Mouse (Mus musculus) testis, postnatal 10 days (tissue): Measurements from ENCODE around the gene Dusp3.

Experiments
- DNase-seq: peaks from one replicate; pipeline ENCODE4 v3.0.0; 2021; ENCODE audit warnings: low spot score

Dusp3 gene

GRCm38 (mm10) chr11:101986913-101987312 lies at the start of gene Dusp3:
Gene Dusp3 (minus strand): TSS chr11:101987013.
- no peak for DNase-seq

- no peak for DNase-seq
Observed at GRCm38 (mm10) chr11:102036336-102036735, 49.5 kb upstream of the Dusp3 start.

DNA sequence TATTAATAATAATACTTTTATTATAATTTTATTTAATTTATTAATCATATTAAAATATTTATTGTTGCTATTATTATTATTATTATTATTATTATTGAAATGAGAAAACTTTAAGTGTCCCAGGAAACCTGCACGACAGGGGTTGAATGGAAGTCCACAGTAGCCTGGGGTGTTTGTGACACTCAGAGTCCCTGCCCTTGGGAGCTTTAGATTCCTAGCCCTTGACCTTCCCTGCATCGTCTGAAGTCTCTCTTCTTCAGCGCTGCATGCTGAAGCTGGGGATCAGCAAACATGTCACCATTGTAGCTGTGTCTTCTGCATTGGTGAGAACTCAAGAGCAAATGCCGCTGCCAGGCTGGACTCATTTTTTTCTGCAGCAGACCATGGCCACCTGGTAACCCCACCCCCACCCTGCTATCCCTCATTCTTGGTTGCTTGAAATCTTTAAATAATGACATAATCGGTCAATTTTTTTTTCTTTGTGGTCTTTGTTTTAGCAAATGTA lies 48.7 kb upstream of the Dusp3 start:
- DNase-seq = no peak

- DNase-seq = no peak
Observed at GRCm38 (mm10) chr11:102034887-102035286, 48.1 kb upstream of the Dusp3 start.

DNA sequence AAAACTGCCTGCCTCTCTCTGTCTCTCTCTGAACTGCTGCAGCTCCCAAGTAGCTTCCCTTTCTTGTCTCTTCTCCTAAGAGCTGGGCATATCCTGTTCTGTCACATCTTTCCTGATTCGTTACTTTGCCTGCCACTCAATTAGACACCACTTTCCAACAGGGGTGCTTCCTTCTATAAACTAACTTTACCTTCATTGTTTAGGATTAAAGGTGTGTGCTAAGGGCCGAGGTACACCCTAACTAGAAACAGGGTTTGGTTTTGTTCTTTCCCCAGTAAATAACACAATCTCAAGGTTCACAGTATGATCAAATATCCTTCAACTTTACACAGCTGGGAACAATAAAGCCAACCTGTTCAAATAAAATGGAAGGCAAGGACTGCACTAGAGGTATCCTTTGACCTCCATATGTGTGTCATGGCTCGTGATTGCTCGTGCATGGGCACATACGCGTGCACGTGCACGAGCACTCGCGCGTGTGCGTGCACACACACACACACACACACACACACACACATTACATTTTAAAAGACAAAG lies 46.3 kb upstream of the Dusp3 start:
- DNase-seq = no peak

DNA sequence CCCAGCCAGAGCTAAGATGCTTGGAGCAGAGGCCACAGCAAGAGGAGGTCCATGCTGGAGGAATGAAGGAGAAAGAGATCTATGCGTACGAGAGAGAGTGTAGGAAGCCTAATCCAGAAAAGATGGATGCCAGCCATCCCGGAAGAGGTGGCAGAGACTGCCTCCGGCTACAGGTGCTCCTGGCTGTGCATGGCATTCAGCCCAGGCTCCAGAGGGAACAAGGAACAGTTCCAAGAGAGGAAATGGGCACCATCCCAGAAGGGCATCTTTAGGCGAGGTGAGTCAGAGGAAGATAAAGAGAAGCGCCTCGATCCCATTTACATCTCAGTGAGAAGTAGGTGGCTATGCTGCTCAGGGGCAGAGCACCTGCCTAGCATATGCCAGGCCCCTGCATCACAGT lies 44.3 kb upstream of the Dusp3 start:
- DNase-seq = no peak

GRCm38 (mm10) chr11:102029966-102030365 lies 43.2 kb upstream of the Dusp3 start:
- no peak for DNase-seq

DNA sequence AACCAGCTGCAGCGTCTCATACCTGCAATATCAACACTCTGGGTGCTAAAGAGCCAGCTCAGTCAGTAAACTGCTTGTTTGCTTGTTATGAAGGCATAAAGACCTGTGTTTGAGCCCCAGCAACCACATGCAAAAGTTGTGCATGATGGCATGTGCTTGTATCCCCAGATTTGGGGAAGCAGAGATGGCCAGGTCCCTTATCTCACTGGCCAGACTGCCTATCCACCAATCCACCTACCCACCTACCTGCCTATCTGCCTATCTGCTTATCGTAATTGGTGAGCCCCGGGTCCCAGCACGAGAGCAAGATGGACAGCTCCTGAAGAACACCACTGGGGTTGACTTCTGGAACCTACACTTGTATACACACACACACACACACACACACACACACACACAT lies 42.5 kb upstream of the Dusp3 start:
- no peak for DNase-seq

DNA sequence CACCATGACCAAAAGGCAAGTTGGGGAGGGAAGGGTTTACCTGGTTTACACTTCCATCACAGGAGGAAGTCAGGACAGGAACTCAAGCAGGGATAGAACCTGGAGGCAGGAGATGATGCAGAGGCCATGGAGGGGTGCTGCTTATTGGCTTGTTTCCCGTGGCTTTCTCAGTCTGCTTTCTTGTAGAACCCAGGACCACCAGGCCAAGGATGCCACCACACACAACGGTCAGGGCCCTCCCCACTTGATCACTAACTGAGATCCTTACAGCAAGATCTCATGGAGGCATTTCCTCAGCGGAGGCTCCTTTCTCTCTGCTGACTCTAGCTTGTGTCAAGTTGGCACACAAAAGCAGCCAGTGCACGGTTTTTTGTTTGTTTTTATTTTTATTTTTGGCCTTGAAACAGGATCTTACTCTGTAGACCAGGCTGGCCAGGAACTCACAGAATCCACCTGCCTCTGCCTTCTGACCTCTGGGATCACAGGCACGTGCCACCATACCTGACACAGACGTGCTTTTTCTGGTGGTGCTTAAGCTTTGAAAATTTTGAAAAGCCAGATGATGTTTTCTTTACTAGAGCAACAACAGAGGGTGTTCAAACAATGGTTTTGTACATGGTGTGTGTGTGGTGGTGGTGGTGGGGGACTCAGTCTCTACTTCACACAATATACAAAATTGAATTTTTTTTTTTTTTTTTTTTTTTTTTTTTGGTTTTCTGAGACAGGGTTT lies 41.4 kb upstream of the Dusp3 start, which contains the start of gene Mpp3:
TSS of gene Mpp3 (minus strand) at position 375 of the 730 bp plus-strand sequence.
- no peak for DNase-seq

DNA sequence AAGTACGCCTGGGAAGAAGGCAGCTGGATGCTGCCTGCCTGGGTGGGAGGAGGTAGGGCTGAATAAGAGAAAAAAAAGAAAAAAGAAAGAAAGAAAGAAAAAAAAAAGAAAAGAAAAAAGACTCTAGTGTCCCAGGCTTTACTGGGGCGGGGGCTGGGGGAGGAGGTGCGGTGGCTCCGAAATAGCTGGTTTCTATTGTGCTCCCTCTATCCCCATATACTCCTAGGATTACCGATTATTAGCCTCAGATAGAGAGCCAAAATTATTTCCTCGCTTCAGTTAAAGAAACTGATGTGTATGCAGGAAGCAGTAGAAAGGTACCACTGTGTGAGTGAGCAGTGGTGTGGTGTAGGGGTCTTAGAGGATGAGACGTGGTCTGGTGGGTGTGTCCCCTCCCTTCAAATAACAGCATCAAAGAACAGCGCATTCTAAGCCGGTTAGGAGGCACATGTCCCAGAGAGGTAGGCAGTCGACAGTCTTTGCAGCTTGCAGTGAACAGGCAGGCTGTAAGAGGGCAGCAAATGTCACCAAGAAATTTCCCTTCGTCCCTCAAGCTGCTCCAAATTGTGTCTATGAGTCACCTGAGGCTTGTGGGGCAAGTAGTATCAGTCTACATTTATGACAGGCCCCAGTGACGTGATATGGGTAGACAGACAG lies 40.7 kb upstream of the Dusp3 start:
- DNase-seq = no peak

GRCm38 (mm10) chr11:102026694-102027360 lies 40.0 kb upstream of the Dusp3 start:
- peak; percentile 86 for DNase-seq

GRCm38 (mm10) chr11:102025991-102026660 lies 39.3 kb upstream of the Dusp3 start:
- peak; percentile 67 for DNase-seq

DNA sequence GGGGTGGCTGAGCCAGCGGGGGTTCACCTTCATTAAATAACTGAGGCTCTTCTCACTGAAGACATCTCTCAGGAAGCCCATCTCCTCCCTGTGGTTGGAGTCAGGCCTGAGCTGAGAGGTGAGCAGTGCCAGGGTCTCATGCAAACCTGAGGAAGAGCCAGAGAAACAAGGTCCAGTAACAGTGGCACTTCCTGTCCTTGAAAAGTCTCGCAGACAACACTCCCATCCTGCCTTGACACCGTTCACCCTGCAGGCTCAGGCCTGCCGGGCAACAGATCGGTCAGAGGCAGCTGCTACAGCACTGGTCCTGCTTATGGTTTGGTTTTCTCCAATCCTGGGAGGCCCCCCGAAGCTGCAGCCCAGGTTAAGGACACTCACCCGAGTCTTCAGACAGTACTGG lies 38.5 kb upstream of the Dusp3 start:
- no peak for DNase-seq

DNA sequence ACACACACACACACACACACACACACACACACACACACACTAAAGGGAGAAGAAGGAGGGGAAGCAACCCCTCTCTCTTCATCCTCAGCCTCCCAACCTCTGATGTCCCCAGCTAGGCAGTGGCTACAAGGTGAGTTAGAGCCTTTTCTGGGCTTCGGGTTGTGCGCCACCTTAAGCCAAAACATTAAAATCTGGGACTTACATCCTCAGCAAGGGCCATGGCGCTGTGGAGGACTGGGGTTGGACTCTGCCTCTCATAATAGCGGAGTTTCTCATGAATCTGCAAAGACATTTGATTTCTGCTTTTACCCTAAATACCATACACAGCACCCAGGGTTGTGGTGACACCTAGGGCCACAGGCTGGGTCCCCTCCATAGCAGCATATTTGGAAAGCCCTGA lies 38.1 kb upstream of the Dusp3 start:
- no peak for DNase-seq

GRCm38 (mm10) chr11:102024084-102024758 lies 37.4 kb upstream of the Dusp3 start:
- no peak for DNase-seq

DNA sequence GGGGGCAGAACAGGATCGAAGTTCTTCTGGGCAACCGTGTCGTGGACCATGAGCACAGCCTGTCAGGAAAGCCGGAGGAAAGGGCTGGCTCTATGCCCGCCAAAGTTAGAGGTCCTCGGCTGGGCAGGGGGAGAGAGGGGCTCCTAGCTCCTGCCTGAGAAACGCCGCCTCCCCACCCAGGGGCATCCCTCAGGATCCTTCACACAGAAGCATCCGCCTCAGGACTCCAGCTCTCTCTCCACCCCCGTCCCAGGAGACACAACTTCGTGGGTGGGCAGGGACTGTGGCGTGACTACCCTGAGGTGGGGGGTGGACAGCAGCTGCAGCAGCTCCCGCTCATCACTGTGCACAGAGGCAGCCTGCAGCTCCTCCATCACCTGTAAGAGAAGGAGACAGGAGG lies 36.6 kb upstream of the Dusp3 start:
- no peak for DNase-seq

- DNase-seq = no peak
Observed at GRCm38 (mm10) chr11:102021196-102021595, 34.4 kb upstream of the Dusp3 start.

DNA sequence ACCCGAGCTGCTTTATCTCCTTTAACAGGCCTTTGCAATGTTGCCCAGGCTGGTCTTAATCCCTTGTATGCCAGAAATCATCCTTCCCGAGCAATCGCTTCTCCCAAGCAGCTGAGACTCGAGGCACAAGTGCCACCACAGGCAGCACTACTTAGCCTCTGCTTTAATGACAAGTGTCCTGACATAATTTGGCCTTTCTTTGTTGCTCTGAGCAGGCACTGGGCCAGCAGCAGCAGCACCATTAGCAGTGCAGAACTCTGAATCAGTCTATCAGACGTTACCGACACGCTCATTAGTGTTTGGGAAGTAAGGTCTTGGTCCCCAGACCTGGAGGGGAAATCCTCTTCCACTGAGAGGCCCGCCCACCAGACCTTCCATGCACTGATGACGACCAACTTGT lies 32.9 kb upstream of the Dusp3 start:
- DNase-seq = no peak

- DNase-seq = no peak
Observed at GRCm38 (mm10) chr11:102016136-102016535, 29.3 kb upstream of the Dusp3 start.

- no peak for DNase-seq
Observed at GRCm38 (mm10) chr11:102015472-102015871, 28.7 kb upstream of the Dusp3 start.

DNA sequence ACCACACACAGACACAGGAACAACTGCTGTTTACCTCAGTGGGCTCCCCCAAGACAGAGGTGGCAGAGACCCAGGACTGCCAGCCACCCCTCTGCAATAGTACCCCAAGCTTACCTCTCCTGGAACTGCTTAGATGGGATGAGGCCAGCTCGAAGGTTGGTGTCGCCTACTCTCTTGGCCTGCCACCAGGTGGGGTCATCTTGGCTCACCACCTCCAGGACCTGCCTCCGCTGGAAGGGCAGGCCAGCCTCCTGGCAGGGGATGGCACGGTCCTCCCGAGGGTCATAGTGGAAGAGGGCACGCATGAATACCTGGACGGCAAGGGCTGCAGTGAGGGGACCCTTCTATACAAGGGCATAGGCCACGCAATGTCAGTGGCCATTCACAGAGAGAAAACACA lies 26.4 kb upstream of the Dusp3 start:
- no peak for DNase-seq

DNA sequence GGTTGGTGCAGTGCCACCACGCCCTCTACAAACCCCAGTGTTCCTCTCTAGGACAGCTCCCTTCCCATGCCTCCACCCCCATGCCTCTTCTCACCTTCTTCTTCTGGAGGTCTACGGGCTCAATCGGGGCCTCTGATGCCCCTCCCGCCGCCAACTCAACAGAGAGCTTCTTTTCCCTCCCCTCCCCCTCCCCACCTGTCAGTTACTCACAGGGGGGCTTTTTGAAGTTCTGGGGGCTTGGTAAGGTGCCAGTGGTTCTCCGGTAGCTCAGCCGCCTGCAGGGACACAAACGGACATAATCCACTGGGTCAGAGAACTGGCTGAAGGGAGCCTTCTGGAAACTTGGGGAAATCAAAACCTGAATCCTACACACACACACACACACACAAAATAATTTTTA lies 24.7 kb upstream of the Dusp3 start:
- DNase-seq = no peak
